Mouse (Mus musculus) 3134 (cell line): ENCODE data around the gene Tdrd5.
"Not testable (repeated sequence)": the region's sequence is repeated elsewhere in the genome, so short reads cannot be mapped to it uniquely, and the experiment has no call there.

Source experiments
- DNase-seq: peaks from one replicate; pipeline ENCODE4 v3.0.0-alpha.2; 2011; ENCODE audit warnings: low spot score; ENCODE audit not compliant: insufficient read length; ENCODE audit errors: extremely low read depth

Tdrd5 gene

DNA sequence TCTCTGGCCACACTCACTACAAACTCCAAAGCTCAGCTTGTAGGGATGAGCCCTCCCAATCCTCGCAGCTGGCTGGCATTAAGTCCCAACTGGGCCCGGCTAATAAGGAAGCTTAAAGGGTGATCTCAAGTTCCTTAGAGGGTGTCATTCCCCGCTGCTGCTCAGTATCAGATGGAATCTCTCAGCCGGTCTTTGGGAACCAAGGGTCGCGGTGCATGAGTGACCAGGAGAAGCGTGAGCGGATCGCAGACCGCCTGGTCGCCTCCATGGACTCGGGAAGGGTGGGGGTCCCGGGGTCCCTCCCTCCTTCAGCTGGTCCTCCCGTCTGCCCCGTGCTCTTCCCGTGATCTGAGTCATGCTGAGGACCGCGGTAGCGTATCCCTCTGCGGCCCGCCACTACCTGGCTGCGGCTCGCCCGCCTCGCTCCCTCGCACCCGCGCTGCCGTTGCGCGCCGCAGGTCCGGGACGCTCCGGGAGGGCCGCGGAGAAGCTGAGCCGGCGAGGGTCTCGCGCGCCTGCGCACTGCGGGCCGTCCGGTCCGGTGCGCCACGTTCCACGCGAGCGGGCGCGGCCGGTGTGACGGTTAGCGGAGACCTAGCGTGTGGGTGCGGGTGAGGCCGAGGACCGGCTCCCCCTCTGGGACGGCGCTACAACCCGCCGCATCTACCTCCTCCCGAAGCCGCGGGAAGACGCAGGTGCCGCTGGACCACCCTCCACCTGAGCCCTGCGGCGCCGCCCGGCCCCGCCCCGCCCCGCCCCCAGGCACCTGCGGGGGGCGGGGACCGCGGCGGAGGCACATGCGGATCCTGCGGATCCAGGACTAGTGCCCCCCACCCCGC lies at the start of gene Tdrd5:
TSS of gene Tdrd5 (minus strand) at position 754 of the 839 bp plus-strand sequence.
- no peak for DNase-seq

DNA sequence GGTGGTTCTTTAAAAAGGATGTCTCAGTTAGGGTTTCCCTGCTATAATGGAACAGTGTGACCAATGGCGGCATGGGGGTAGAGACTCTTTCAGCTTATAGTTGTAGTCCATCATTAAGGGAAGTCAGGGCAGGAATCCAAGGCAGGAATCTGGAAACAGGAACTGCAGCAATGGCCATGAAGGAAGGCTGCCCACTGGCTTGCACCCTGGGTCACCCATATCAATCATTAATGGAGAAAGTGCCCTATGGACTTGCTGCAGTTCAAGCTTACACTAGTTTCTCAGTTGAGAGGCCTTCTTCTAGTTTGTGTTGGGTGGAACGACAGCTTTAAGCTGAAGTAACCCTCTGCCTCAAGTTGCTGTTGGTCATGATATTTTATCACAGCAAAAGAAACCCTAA lies 49.0 kb upstream of the Tdrd5 start:
- DNase-seq: no peak

DNA sequence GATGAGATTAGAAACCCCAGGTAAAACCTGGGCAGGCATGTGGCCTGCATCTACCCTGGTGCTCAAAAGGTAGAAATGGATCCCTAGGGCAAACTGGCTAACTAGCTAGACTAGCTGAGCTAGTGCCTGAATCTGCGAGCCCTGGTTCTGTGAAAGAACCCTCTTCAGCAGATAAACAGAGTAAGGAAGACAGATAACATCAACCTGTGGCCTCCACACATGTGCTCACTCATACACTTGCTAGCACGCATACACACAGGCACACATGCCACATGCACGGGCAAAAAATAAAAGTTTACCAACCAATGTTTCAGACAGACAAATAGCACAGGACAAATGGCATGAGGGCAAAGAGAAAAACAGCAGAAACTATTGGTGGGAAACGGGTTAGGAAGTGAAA lies 47.0 kb upstream of the Tdrd5 start:
- DNase-seq: no peak

DNA sequence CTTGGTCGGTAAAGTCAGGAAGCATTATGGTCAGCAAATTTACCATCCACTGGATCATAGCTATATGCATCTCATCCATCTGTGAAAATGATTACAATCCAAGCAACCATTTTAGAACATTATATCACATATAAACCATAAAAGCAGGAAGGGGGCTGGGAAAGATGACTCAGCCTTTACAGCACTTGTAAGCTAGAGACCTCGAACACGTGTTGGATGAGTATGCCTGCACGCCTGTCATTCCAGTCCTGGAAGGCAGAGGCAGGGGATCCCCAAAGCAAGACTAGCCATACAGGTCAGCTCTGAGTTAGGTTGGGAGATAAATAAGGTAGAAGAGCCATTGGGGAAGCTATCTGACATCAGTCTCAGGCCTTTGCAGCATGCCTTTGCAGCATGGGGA lies 45.6 kb upstream of the Tdrd5 start:
- no peak for DNase-seq

DNA sequence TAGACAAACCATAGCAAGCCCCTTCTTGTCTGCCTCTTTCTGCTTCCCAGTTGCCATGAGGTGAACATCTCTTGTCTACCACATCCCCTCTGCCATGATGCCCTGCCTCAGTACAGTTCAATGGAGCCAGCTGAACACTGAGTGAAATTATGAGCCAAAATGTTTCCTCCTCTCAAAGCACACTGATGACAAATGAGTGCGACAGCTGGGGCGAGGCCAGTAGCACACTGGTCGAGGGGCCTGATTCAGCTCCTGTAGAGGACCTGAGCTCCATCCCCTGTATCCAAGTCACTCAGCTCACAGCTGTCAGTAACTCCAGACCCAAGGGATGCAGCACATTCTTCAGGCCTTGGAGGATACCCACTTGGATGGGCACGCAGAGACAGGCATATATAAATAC lies 42.2 kb upstream of the Tdrd5 start:
- no peak for DNase-seq

DNA sequence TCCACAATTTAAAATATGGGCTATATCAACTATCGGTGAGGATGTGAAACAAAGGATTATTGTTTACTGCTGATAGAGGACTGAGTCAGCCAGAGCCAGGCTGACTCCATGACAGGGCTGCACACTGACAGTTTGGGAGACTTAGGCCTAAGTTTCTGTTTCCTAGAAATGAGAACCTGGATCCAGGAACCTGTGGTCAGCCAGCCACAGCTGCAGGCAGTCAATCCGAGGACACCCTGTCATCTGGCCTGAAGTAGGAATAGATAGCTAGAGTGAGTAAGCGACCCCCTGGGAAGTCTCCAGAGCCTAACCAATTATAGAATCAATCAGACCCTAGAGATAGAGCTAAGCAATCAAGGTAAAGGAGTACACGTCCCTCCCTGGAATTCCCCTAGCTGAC lies 41.0 kb upstream of the Tdrd5 start:
- no peak for DNase-seq

DNA sequence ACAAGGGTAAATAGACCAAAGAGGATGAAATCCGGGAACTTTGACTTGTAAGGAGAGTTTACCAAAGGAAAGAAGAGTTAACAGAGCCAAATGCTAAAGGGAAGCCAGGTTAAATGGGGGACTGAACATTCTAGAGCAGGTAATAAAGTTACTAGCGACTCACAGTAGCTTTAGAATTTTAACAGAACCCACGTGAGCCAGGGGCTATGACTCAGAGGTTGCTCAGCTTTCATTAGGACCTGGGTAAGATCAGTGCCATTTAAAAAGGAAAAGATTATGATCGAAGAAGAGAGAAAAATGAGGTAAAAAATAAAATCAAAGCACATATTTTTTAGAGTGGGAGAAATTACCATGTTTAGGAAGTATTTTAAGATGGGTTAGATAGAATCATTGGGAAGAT lies 37.4 kb upstream of the Tdrd5 start:
- DNase-seq: peak; percentile 9

DNA sequence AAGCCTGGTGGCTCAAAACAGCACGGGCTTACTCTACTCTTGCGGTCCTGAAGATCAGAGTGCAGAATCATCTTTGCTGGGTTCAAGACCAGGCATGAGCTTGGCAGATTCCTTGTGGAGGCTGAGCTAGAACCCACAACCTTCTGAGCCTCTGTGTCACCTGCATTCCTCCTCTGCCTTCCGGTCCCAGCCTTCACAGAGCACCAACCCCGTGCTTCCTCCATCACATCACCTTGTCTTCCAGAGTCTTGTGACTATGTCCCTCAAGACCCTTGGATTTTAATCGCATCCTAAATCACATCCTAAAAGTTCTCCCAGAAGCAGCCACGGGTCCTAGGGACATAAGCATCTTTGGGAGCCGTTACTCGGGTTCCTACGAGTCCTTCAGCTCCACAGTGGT lies 19.7 kb upstream of the Tdrd5 start:
- no peak for DNase-seq

DNA sequence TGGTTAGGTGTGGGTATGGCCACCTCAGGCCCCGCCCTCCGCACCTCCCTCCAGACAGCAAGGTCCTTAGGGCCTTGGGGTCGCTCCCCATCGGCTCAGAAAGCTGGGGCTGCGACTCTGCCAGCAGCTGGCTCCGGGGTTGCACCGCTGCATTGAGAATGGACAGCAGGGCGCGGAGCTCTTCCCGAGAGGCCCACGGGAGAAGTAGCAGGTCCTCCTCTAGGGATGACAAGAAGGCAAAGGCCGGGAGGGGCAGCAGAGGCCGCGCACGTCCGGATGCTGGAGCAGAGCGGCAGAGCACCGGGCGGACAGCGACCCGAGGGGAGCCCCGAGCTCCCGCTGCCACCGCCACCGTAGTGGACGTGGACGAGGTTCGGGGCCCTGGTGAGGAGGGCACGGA lies 7.2 kb upstream of the Tdrd5 start, which contains the start of gene Nphs2:
TSS of gene Nphs2 (plus strand) at position 98 of the 400 bp plus-strand sequence.
- DNase-seq: peak; percentile 10

DNA sequence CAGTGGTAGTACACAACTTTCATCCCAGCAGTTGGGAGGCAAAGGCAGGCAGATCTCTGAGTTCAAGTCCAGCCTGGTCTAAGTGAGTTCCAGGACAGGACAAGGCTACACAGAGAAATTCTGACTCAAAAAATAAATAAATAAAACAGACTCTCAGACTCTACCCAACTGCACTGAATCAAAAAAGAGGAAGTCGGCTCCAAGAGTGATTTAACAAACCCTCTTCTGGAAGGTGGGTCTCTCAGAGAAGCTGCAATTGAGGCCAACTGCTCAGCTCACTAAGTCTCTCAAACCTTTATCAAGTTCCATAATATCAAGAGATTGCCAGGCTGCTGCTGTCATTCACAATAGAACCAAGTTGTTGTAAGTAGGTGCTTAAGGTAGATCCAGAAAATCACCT lies 5.1 kb upstream of the Tdrd5 start:
- no peak for DNase-seq

DNA sequence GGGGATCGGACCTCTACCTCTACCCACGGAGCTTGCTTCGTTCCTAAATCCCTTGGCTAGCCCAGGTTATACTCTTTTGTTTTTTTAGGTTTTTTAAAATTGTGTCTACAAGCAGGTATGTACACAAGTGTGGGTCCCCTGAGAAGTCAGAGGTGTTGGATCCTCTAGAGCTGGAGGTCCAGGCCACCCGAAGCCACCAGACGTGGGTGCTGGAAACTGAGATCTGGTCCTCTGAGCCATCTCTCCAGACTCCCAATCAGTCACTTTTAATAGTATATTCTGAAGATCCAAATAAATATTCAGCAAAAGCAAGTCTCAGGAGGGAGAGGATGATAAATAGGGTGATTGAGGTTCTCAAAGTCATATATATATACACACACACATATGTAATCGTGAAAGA lies 13.4 kb downstream of the Tdrd5 start:
- no peak for DNase-seq

DNA sequence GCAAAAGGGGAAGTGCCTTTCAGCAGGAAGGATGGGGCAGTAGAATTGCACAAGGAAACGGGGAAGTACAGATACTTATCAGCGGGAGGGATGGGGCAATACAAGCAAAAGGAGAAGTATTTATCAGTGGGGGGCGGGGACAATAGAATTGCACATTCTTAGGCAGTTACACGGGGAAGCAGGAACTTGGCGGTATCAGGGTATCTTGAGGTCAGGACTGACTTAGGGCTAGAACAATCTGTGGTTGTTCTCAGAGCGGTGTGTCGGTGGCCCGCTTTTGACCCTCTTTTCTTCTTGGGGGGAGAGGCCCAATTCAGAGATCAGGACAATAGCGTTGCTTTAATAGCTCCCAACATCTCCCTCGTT lies 14.3 kb downstream of the Tdrd5 start:
- DNase-seq: not testable (repeated sequence)

DNA sequence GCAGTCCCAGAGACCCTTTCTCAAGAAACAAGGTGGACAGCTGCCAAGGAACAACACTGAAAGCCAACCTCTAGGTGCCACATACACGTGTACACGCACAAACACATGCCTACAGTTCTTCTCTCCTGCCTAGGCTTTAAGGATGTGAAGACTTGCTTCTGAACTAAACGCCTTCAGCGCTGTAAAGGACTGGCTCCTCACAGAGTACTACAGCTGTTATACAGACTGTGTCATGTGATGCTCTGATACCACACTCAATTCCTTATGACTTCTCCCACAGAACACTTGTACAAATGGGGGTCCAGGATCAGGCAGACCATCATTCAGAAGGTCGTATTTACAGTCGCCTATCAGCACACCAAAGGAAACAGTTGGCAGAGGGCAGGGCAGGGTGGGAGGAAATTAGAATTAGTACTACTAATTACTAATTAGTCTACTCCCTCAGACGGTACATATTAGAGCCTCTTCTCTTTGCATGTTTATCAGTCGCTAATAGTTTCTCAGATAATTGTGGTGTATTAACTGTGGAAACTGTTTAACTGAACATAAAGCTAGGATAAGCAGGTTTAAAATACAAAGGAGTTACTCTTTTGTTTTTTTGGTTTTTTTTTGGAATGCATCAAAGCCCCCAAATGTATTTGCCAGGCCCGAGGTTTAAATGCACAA lies 14.8 kb downstream of the Tdrd5 start:
- no peak for DNase-seq

DNA sequence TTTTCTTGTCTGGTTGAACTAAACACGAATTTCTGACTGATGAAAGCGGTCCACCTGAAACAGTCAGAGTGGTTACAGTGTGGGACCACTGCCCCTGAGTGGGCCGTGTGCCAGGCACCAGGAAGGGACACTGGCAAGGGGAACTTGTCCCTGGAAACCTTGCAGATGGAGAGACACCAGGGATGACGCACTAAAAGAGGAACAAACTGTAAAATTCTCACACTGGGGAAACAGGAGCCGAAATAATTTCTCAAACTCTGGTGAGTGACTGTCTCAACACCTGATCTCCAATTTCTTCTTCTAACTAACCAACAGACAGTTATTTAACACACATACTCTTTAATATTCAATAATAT lies 17.9 kb downstream of the Tdrd5 start:
- DNase-seq: no peak

DNA sequence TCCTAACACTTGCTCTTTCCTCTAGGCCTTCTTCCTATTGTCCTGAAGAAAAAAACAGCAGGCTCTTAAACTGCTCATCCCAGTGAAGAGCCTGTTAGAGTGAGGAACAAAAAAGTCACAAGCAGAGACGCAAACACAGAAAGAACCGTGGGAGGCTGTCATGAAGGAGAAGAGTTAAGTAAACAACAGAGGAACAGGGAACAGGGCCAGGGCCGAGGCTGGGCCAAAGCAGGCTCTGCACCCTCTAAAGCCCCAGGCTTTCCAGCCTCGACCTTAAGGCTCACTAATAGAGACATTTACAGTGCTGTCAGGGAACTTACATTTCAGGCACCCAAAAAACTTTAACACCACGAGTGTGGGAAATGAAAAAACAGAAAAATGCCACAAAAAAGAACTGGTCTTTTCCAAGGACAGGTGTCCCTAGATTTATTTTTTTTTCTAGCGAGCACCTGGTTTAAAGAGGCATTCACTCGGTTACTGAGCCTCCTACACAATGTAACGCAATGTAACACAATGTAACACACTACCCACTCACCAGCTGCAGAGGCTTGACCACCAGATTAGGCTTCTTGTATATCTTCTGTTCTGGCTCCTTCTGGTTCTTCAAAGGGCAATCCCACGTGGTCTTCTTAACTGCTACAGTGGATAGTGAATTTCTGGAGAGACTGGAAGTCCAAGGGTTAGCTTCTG lies 18.5 kb downstream of the Tdrd5 start:
- no peak for DNase-seq

DNA sequence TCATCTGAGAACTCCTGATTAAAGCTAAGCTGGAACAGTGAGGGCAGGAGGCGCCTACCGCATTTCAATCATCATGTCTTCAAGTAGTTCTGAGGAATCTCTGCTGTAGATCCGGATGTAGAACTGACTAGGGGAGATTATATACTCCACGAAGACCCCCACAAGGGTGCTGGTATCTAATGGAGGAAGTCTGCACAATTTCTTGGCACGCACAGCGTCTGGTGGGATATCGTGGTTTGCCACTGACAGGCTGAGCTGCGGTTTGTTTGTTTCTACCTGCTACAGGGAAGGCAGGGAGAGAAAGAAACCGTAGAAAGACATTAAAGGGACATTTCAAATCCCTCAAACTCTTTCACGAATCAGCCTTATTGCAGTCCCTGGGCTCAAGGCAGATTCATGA lies 19.3 kb downstream of the Tdrd5 start:
- DNase-seq: no peak

DNA sequence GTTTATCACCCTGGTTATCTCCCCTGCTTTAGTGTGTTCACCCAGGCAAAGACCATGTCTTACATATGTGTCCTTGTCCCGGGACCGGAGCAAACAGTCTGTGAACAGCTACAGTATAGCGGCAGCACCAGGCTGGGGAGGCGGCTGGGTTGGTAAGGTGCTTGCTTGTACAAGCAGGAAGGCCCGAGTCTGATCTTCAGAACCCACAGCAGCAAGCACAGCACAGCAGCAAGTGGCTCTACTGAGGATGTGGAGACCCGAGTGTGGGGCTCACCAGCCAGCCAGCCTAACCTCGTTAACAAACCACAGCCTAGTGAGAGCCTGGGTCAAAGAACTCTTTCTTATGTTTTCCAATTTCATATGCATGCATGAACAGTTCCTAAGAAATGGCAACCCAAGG lies 23.3 kb downstream of the Tdrd5 start:
- DNase-seq: no peak

DNA sequence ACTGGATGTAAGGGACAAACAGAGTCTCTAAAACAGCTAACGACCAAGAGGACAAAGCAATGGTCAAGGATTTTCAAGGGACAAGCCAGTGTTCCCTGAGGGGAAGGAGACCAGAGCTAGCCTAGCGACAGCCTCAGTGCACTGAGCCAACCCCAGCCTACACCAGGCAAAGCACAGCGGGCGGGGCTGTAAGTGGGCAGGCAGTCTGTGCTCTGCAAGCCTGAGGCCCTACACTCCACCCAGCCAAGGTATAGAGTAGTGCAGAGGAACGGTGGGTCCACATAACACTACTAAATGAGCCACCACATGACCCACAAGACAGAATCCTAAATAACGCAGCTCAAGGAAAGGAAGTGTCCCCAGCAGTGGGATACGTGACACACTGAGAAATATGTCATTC lies 29.8 kb downstream of the Tdrd5 start:
- no peak for DNase-seq

DNA sequence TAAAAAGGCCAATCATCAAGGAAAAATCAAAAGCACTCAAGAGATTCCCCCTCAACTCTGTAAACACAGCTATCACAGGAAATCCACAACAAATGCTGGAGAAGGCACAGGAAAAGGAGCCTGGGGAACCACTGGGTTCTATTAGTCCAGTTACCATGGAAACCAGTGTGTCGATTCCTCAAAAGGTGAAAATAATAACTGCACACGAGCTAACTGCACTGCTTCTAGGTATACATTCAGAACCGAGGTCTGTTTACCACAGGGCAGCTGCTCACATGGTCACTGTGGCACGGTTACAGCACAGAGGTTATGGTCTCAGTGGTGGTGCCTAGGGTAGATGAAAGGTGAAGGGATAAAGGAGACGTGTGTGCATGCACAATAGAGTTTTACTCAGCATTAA lies 31.8 kb downstream of the Tdrd5 start:
- no peak for DNase-seq

DNA sequence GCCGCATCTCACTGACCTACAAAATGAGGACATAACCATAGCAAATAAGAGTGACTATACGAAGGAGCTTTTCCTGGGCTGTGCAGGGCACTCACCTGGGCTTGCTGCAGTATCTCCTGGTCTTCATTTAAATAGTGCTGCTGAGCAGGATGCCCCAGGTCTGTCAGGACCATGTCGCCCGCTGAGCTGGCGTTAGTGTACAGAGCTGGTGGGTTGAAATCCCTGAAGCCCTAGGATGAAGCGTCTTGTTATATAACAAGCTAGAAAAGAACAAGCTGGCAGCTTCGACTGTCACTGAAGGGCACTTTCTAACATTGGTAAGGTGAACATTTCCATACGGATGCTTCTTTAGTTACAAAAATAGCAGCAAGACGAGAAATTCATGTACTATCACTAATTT lies 33.0 kb downstream of the Tdrd5 start:
- DNase-seq: no peak

DNA sequence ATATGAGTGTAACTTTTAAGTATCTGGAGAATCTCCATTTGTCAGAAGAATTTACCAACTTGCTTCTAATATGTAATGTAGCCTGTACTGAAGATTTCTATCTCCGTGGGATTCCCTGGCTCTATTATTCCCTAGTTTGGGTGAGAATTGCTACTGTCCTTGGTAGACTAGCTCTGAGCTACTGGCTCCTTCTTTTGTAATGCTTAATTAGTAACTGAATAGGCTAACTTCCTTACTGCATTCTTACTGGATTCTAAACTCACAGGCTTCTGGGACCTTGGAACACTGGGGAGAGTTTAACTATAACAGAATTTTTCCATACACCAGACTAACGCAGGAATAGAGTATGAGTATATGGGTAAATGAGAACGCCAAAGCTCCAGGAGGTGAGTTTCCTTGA lies 34.9 kb downstream of the Tdrd5 start:
- not testable (repeated sequence) for DNase-seq

DNA sequence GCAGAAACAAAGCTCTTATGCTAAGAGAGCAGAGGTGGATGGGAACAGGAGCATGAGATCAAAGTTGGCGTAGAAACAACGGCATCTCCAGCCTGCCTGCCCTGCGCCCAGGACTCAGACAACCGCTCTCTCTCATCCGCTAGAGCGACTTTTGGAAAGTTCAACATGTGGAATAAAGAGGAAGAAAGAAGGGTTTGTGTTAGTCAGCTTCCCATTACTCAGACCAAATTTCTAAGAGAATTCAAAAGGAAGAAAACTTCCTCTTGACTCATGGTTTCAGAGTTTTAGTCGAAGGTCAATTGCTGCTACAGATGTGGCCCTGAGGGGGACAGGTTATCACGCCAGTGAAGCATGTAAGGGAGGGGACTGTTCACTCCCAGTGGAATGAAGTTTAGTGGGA lies 39.5 kb downstream of the Tdrd5 start:
- no peak for DNase-seq
